Mouse (Mus musculus) naive thymus-derived CD4-positive, alpha-beta T cell, adult 2 months (primary cell): ENCODE data around the gene Rab3gap1.

Experiments
- DNase-seq: peaks from one replicate; pipeline ENCODE4 v3.0.0-alpha.2; 2011; ENCODE audit warnings: low read depth

Gene Rab3gap1

DNA sequence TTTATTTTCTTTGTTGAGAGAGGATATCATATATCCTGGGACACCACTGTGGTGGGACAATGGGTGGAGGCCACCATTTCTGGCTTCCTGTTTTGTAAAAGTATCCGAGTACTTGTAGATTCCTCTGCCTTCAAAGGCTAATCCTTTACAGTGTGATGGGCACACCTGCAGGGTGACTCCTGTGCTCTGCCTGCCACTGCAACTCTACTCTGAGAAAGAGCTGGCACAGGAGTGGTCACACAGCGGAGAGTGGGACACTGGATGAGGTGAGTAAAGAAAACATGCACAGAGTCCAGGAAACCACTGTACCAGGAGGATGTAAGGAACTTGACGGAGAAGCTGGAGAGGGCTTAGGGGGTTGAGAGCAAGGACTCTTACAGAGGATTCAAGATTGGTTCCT lies 113.7 kb downstream of the Rab3gap1 start:
- peak; percentile 26 for DNase-seq

DNA sequence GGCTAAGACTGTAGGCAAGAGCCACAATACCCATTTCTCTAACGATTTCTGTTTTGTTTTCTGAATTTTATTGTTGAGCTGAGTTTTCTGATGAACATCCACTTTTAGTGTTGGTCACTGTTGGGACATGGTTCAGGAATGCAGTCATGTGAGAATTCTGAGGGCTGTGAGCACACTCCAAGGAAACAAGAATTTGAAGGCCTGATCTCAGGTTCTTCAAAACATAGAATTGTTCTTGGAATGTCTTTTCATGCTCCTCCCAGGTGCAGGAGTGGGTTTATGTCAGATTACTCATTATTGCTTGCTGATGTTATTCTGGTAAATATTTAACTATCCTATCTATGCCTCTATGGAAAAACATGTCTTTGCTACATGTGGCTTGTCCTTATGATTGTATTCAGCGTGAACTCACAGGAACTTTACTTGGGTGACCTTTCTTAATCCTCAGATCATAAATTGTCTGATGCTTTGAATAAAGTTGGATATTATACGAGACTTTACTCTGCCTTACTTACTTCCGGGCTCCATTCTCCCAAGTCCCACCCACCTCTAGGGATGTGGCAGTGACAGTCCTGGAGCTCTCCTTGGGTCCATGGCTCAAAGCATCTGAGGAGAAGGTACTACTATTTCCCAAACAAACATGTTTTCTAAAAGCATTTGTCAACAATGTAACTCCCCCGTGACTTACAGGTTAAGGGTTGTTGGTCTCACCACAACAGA lies 114.9 kb downstream of the Rab3gap1 start:
- no peak for DNase-seq

DNA sequence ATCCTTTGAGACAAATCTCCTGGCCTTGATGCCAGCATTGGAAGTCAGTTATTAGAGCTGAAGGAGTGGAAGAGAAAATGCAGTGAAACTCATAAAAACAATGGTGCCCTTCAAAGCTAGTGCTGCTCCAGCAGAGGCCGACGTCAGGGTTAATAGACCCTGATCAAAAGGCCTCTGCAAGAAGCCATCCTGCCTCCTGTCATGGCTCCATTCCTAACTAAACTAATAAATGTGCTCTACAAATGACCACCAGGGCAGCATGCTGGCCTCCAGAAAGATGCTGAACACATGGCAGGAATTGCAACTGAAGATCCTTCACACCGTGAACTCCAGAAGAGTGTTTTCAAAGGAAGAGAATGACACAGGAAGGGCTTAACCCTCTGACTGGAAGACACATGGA lies 116.8 kb downstream of the Rab3gap1 start:
- DNase-seq = no peak

DNA sequence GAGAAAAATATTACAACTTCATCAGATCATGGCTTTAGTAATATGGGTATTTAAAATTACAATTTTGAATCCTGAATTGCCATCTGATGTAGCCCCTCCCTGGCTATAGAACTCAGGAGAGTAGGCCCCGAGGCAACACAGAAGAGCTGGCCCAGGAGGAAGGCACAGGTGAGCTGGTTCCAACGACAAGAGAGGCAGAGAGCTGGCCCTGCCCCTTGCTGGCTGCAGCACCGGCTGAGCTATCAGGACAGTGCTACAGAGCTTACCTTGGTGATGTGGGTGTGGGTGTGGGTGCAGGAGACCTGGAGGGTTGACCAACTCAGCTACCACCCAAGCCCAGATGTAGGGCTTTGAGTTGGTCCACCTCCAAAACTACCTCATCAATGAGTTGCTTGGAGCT lies 119.7 kb downstream of the Rab3gap1 start:
- DNase-seq = no peak

DNA sequence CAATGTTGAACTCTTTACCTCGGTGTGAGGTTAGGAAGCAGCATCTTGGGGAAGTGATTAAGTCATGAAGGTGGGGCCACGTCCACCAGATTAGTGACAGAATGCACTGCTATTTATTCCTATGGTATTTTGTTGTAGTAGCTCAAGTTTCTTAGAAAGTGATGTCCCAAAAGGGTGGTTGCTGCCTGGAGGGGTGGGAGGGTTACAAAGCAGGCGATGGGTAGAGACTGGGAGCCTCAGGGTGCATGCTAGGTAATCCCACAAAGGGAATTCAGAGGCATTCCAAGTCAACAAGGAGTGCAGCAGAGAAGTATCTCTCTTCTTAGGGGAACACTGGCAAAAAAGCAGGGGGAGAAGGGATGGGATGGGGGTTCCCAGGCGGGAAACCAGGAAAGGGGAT lies 120.8 kb downstream of the Rab3gap1 start:
- no peak for DNase-seq

DNA sequence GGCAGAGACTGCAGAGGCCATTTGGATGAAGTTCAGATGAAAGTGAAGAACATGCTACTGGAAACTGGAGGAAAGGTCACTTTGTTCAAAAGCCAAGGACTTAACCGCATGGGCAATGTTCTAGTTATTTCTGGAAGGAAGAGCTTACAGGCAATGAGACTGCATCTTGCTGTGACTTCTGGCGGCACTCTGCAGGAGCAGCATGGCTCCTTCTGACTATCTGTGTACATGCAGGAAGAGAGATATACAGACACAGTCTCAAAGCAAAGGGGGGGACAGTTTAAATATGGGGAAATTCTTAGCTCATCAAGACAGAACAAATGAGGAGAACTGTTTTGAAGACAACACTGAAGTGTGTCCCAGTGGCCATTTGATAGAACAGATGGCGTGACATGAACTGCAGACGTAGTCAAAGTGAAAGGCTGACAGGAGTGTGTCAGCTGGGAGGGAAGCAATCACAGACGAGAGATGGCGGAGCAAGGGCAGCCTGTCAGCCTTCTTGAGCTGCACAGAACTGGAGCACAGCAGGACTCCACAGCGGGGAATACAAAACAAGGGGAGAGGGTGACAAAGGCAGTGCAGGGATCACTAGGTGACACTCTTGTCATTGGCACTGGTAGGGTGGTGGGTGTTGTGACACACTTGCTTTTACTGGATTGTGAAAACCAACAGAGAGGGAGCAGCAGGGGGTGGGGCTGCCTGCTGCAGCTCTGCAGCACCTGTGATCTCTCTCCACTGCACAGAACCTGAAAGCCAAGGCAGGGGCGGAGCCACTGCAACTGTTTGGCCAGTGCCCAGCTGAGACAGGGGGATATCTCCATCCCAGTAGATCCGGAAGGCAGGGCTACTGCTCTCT lies 121.5 kb downstream of the Rab3gap1 start:
- no peak for DNase-seq
